Mouse (Mus musculus): ENCODE results near the gene Olfr250.
"Not testable (repeated sequence)": the region's sequence is repeated elsewhere in the genome, so short reads cannot be mapped to it uniquely, and the experiment has no call there.

The Olfr250 gene

GRCm38 (mm10) chr9:38366596-38366995 lies at the start of gene Olfr250:
TSS of gene Olfr250 (plus strand) at chr9:38366896.
- DNase-seq (ENCODE audit: low spot score in 2 of 2): no peak

GRCm38 (mm10) chr9:38328760-38329159 lies 37.9 kb upstream of the Olfr250 start, which contains the start of gene Olfr25:
TSS of gene Olfr25 (plus strand) at chr9:38329060.
- DNase-seq (ENCODE audit: low spot score in 2 of 2): no peak

GRCm38 (mm10) chr9:38348111-38348510 lies 18.6 kb upstream of the Olfr250 start, which contains the start of gene Olfr898:
TSS of gene Olfr898 (plus strand) at chr9:38348411.
- no peak for DNase-seq (ENCODE audit: low spot score in 2 of 2)

GRCm38 (mm10) chr9:38376786-38377185 lies 10.1 kb downstream of the Olfr250 start, which contains the start of gene Olfr251:
TSS of gene Olfr251 (plus strand) at chr9:38377086.
- DNase-seq (ENCODE audit: low spot score in 2 of 2): no peak

GRCm38 (mm10) chr9:38401398-38401797 lies 34.7 kb downstream of the Olfr250 start, which contains the start of gene Olfr147:
TSS of gene Olfr147 (plus strand) at chr9:38401698.
- DNase-seq (ENCODE audit: low spot score in 2 of 2): no peak

- DNase-seq (ENCODE audit: low spot score in 2 of 2): not testable (repeated sequence)
These were observed 40.8 kb downstream of the Olfr250 start for GRCm38 (mm10) chr9:38407502-38407901.

GRCm38 (mm10) chr9:38413502-38413901 lies 46.8 kb downstream of the Olfr250 start:
- not testable (repeated sequence) for DNase-seq (ENCODE audit: low spot score in 2 of 2)

All from natural killer cell, adult 2 months (primary cell).